In genomic region chr15:7022660-7023059, GRCm38 (mm10) we compare ENCODE assay signal across 24 mouse cellular contexts.
DNase-seq lines count a peak whose midpoint lies in the region; ATAC-seq and TF ChIP-seq lines count a peak whose summit lies in the region.
"Had no signal": no experiment of that assay in that cellular context is flagged by ENCODE, and none has a peak within 500 bp of the region (broad histone marks: within the 10 kb centered on the region; RNA-seq: fewer than 3 reads in every experiment).

No protein-coding gene starts in this region.

- H3K27ac ChIP-seq in hindbrain, embryonic 14.5 days, result no peak overlapping the region
- H3K27ac ChIP-seq: embryonic facial prominence, embryonic 13.5 days; embryonic facial prominence, embryonic 15.5 days; forebrain, embryonic 10.5 days; forebrain, embryonic 12.5 days had no signal

- H3K36me3 ChIP-seq in C2C12 (ENCODE audit: control insufficient read depth, insufficient read depth), result no peaks in the 10 kb centered on the region
- H3K36me3 ChIP-seq in myocyte (ENCODE audit: control insufficient read depth, insufficient read depth), result no peaks in the 10 kb centered on the region
- H3K36me3 ChIP-seq in hindbrain, embryonic 14.5 days (replicated peaks; ENCODE audit: control insufficient read depth, insufficient read depth), result no peaks in the 10 kb centered on the region
- H3K36me3 ChIP-seq: embryonic facial prominence, embryonic 13.5 days; embryonic facial prominence, embryonic 15.5 days; forebrain, embryonic 10.5 days; forebrain, embryonic 12.5 days had no signal

- no peak for TF ChIP-seq POLR2A in myocyte (IDR thresholded peaks at IDR 0.05; ENCODE audit: insufficient read length, low read depth)

- no peak overlapping the region for H3K9ac ChIP-seq in hindbrain, embryonic 14.5 days
- H3K9ac ChIP-seq: embryonic facial prominence, embryonic 13.5 days; embryonic facial prominence, embryonic 15.5 days; forebrain, embryonic 12.5 days had no signal

- H3ac ChIP-seq in C2C12 (ENCODE audit: control insufficient read depth, insufficient read length, low read depth), result no peak overlapping the region
- no peak overlapping the region for H3ac ChIP-seq in myocyte (ENCODE audit: control insufficient read depth, insufficient read length)

- H3K27me3 ChIP-seq in C2C12 (ENCODE audit: control insufficient read depth, insufficient read depth, insufficient read length) (no peaks in the 10 kb centered on the region), myocyte (ENCODE audit: control insufficient read depth, insufficient read depth, insufficient read length) (no peaks in the 10 kb centered on the region)
- no peaks in the 10 kb centered on the region for H3K27me3 ChIP-seq in hindbrain, embryonic 14.5 days (ENCODE audit: control insufficient read depth, insufficient read depth, low read length)
- H3K27me3 ChIP-seq: embryonic facial prominence, embryonic 13.5 days; embryonic facial prominence, embryonic 15.5 days; forebrain, embryonic 12.5 days; Patski had no signal

- no peaks in the 10 kb centered on the region for H3K79me3 ChIP-seq in C2C12 (ENCODE audit: low read depth)

- no peak for TF ChIP-seq CTCF in C2C12 (IDR thresholded peaks at IDR 0.05; ENCODE audit: control insufficient read depth, insufficient read depth, insufficient read length)

- intact Hi-C loops in gastrocnemius, postnatal 14 days (cut with DNase I; ENCODE audit: low total_unique reads), result no loop called here

- no peaks in the 10 kb centered on the region for H3K4me1 ChIP-seq in hindbrain, embryonic 14.5 days (replicated peaks; ENCODE audit: control insufficient read depth, insufficient read depth, low read length)
- H3K4me1 ChIP-seq: embryonic facial prominence, embryonic 13.5 days; embryonic facial prominence, embryonic 15.5 days; forebrain, embryonic 10.5 days; forebrain, embryonic 12.5 days had no signal

- H3K79me2 ChIP-seq in C2C12 (ENCODE audit: control insufficient read depth, insufficient read depth) (no peaks in the 10 kb centered on the region), myocyte (ENCODE audit: control insufficient read depth, insufficient read depth) (no peaks in the 10 kb centered on the region)

- DNase-seq in 3T3-L1 (ENCODE audit: low read depth, low spot score), result peak; percentile 31
- no peak for DNase-seq in gastrocnemius, postnatal 14 days
- no peak for DNase-seq in hindbrain, embryonic 14.5 days (ENCODE audit: low spot score)
- DNase-seq: adrenal gland, adult 8-10 months; adrenal gland, postnatal 14 days; adrenal gland, postnatal 36 days; B cell, adult 2 months; cerebellum, adult 11-12 months; cerebellum, adult 2 months; cerebellum, adult 9-10 months; cerebellum, postnatal 10 days; cerebellum, postnatal 25 days; embryo, embryonic 11 days had no signal

- H3K9me3 ChIP-seq in hindbrain, embryonic 14.5 days (ENCODE audit: control insufficient read depth, low read length), result no peaks in the 10 kb centered on the region
- H3K9me3 ChIP-seq: embryonic facial prominence, embryonic 15.5 days; forebrain, embryonic 10.5 days; forebrain, embryonic 12.5 days had no signal

- no peak for ATAC-seq in hindbrain, embryonic 14.5 days (ENCODE audit: low FRiP score)
- ATAC-seq: activated CD4-positive, CD25-positive, alpha-beta regulatory T cell, adult 4 months; forebrain, embryonic 14.5 days; forebrain, embryonic 16.5 days; Patski had no signal

- no peak overlapping the region for H3K4me2 ChIP-seq in myocyte (ENCODE audit: low read depth)
- H3K4me2 ChIP-seq in hindbrain, embryonic 14.5 days (replicated peaks), result no peak overlapping the region
- H3K4me2 ChIP-seq: embryonic facial prominence, embryonic 13.5 days; embryonic facial prominence, embryonic 15.5 days; forebrain, embryonic 12.5 days had no signal

- H3K4me3 ChIP-seq in C2C12 (ENCODE audit: insufficient read depth, poor library complexity, severe bottlenecking), result no peak overlapping the region
- no peak overlapping the region for H3K4me3 ChIP-seq in myocyte
- no peak overlapping the region for H3K4me3 ChIP-seq in hindbrain, embryonic 14.5 days (replicated peaks; ENCODE audit: low read length)
- H3K4me3 ChIP-seq: embryonic facial prominence, embryonic 13.5 days; embryonic facial prominence, embryonic 15.5 days; erythroblast, embryonic 14.5 days; forebrain, embryonic 10.5 days; forebrain, embryonic 12.5 days had no signal

TF ChIP-seq in C2C12, 6 proteins besides CTCF, POLR2A, EP300 and RAD21:
- TF ChIP-seq MYOD1 (IDR thresholded peaks at IDR 0.05; ENCODE audit: control insufficient read depth, insufficient read length, low read depth), result peak; percentile 77
- TF ChIP-seq USF1 (IDR thresholded peaks at IDR 0.05; ENCODE audit: low read depth), result no peak

TF ChIP-seq in myocyte, 11 proteins besides CTCF, POLR2A, EP300 and RAD21:
- no peak for TF ChIP-seq E2F4 (IDR thresholded peaks at IDR 0.05; ENCODE audit: insufficient read depth)
- peak in 1 of 3 experiments; percentile 8 for TF ChIP-seq MYOG (IDR thresholded peaks at IDR 0.05; ENCODE audit: control insufficient read depth in 1 of 3, insufficient read depth in 1 of 3, insufficient read length in 2 of 3, low read depth in 2 of 3)
- peak; percentile 89 for TF ChIP-seq TCF12 (IDR thresholded peaks at IDR 0.05; ENCODE audit: insufficient read depth, poor library complexity, severe bottlenecking)
- no peak for TF ChIP-seq REST (IDR thresholded peaks at IDR 0.05; ENCODE audit: insufficient read depth, insufficient read length)
- no peak for TF ChIP-seq SRF (IDR thresholded peaks at IDR 0.05; ENCODE audit: control insufficient read depth, insufficient read length, low read depth)
- peak; percentile 35 for TF ChIP-seq TCF3 (IDR thresholded peaks at IDR 0.05; ENCODE audit: insufficient read length, low read depth)
- no peak for TF ChIP-seq USF1 (IDR thresholded peaks at IDR 0.05; ENCODE audit: low read depth)
- TF ChIP-seq MAX (IDR thresholded peaks at IDR 0.05; ENCODE audit: low read depth), result no peak
- peak in 2 of 3 experiments; percentile 60 to 66 for TF ChIP-seq MYOD1 (IDR thresholded peaks at IDR 0.05; ENCODE audit: control insufficient read depth in 1 of 3, insufficient read length in 2 of 3, low read depth in 2 of 3)
- TF ChIP-seq POLR2AphosphoS2 (IDR thresholded peaks at IDR 0.05; ENCODE audit: insufficient read length, low read depth), result no peak
- no peak for TF ChIP-seq CEBPB (IDR thresholded peaks at IDR 0.05; ENCODE audit: insufficient read depth, poor library complexity, severe bottlenecking)
TF ChIP-seq in myocyte: peak in this region for 4.
